22 mouse cellular contexts compared by ENCODE assay signal in the genomic region with DNA sequence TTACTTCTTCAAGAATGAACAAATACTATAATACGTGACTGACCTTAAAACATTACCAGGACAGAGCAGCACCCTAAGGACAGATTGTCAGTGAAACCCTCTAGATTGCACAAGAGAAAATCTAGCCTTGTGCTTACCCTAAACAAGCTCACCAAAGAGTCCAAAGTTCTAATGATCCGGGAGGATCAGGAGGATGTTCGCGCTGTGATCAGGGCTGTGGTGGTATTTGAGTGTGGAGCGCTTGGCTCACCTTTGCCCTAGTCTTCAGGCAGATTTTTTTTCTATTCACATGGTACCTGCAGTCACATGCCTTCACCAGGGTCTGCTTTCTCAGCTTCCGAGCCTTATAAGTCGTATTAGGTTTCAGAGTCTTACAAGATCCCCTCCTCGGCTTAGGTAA.
DNase-seq lines count a peak whose midpoint lies in the region; ATAC-seq and TF ChIP-seq lines count a peak whose summit lies in the region.
"Had no signal": no experiment of that assay in that cellular context is flagged by ENCODE, and none has a peak within 500 bp of the region (broad histone marks: within the 10 kb centered on the region; RNA-seq: fewer than 3 reads in every experiment).

No protein-coding gene starts in this region.

- no peak overlapping the region for H3K9ac ChIP-seq in kidney, embryonic 15.5 days
- no peak overlapping the region for H3K9ac ChIP-seq in intestine, embryonic 15.5 days
- H3K9ac ChIP-seq in liver, embryonic 15.5 days: no peak overlapping the region
- no peak overlapping the region for H3K9ac ChIP-seq in midbrain, embryonic 14.5 days (replicated peaks; ENCODE audit: low read length)
- H3K9ac ChIP-seq: forebrain, embryonic 13.5 days; hindbrain, embryonic 15.5 days; limb, embryonic 13.5 days; lung, embryonic 15.5 days had no signal

- no peak for TF ChIP-seq POLR2A in kidney, adult 2 months (IDR thresholded peaks at IDR 0.05; ENCODE audit: low read depth, low read length)

- peaks cover 6% of the 10 kb centered on the region; the same call in 1 of the 2 replicates for H3K4me1 ChIP-seq in kidney, adult 2 months (ENCODE audit: control insufficient read depth, insufficient read depth, low read length)
- H3K4me1 ChIP-seq in kidney, embryonic 15.5 days: peaks cover 2% of the 10 kb centered on the region
- no peaks in the 10 kb centered on the region for H3K4me1 ChIP-seq in intestine, embryonic 15.5 days (replicated peaks)
- H3K4me1 ChIP-seq in liver, embryonic 15.5 days (replicated peaks): 0 out of 2 replicates have a peak, but pooled peaks cover 2% of the 10 kb centered on the region
- H3K4me1 ChIP-seq in midbrain, embryonic 14.5 days (ENCODE audit: control insufficient read depth, insufficient read depth, low read length): no peaks in the 10 kb centered on the region
- H3K4me1 ChIP-seq: forebrain, embryonic 13.5 days; limb, embryonic 13.5 days had no signal

- H3K27ac ChIP-seq in kidney, adult 2 months (ENCODE audit: insufficient read depth, low read depth, low read length): no peak overlapping the region
- no peak overlapping the region for H3K27ac ChIP-seq in kidney, embryonic 15.5 days
- H3K27ac ChIP-seq in intestine, embryonic 15.5 days: no peak overlapping the region
- H3K27ac ChIP-seq in liver, embryonic 15.5 days (replicated peaks): no peak overlapping the region; the same call in 1 of the 2 replicates
- H3K27ac ChIP-seq in midbrain, embryonic 14.5 days (replicated peaks; ENCODE audit: low read depth, low read length): no peak overlapping the region
- H3K27ac ChIP-seq: forebrain, embryonic 13.5 days; heart, embryonic 10.5 days; hindbrain, embryonic 15.5 days; kidney, postnatal 0 days; limb, embryonic 13.5 days; lung, embryonic 15.5 days had no signal

- H3K4me2 ChIP-seq in kidney, embryonic 15.5 days: no peak overlapping the region
- no peak overlapping the region for H3K4me2 ChIP-seq in intestine, embryonic 15.5 days (replicated peaks)
- H3K4me2 ChIP-seq in liver, embryonic 15.5 days: no peak overlapping the region
- no peak overlapping the region for H3K4me2 ChIP-seq in midbrain, embryonic 14.5 days (ENCODE audit: low read length)
- H3K4me2 ChIP-seq: forebrain, embryonic 13.5 days; hindbrain, embryonic 15.5 days; limb, embryonic 13.5 days; lung, embryonic 15.5 days had no signal

- H3K4me3 ChIP-seq in kidney, adult 2 months (ENCODE audit: insufficient read depth, low read depth, low read length): no peak overlapping the region
- H3K4me3 ChIP-seq in kidney, embryonic 15.5 days (replicated peaks): no peak overlapping the region
- no peak overlapping the region for H3K4me3 ChIP-seq in intestine, embryonic 15.5 days (replicated peaks)
- H3K4me3 ChIP-seq in liver, embryonic 15.5 days (replicated peaks): no peak overlapping the region
- no peak overlapping the region for H3K4me3 ChIP-seq in midbrain, embryonic 14.5 days (replicated peaks; ENCODE audit: low read depth, low read length)
- H3K4me3 ChIP-seq: forebrain, embryonic 13.5 days; heart, embryonic 10.5 days; hindbrain, embryonic 15.5 days; limb, embryonic 13.5 days; lung, embryonic 15.5 days had no signal

- DNase-seq in kidney, adult 2 months: peak; percentile 59
- DNase-seq in kidney, postnatal 25 days: peak; percentile 32 to 71
- no peak for DNase-seq in cerebellum, adult 9-11 months
- DNase-seq in frontal cortex, postnatal 25 days (ENCODE audit: low spot score in 2 of 2): no peak
- no peak for DNase-seq in midbrain, embryonic 14.5 days
- DNase-seq: adrenal gland, postnatal 36 days; cerebellum, adult 11 months; cerebellum, postnatal 36 days; layer of hippocampus, adult 9-11 months; lung, postnatal 4 days; right cerebral cortex, adult 18-20 months; right cerebral cortex, postnatal 4 days; thymus, postnatal 25 days had no signal

- H3K27me3 ChIP-seq in kidney, adult 2 months (replicated peaks; ENCODE audit: control insufficient read depth, insufficient read depth, low read length): no peaks in the 10 kb centered on the region
- H3K27me3 ChIP-seq in kidney, embryonic 15.5 days: no peaks in the 10 kb centered on the region
- H3K27me3 ChIP-seq in intestine, embryonic 15.5 days (replicated peaks): no peaks in the 10 kb centered on the region
- no peaks in the 10 kb centered on the region for H3K27me3 ChIP-seq in liver, embryonic 15.5 days
- H3K27me3 ChIP-seq in midbrain, embryonic 14.5 days (ENCODE audit: control insufficient read depth, insufficient read depth, low read length): no peaks in the 10 kb centered on the region
- H3K27me3 ChIP-seq: hindbrain, embryonic 15.5 days; limb, embryonic 13.5 days; lung, embryonic 15.5 days had no signal

- WGBS in kidney, adult 2 months: 53% methylated on average over 8 of the region's 8 CpGs
- WGBS in kidney, embryonic 15.5 days: 58% methylated on average over 8 of the region's 8 CpGs
- WGBS in intestine, embryonic 15.5 days: 71% methylated on average over 8 of the region's 8 CpGs
- WGBS in liver, embryonic 15.5 days (ENCODE audit: insufficient replicate concordance): 64% methylated on average over 8 of the region's 8 CpGs
- 92% methylated on average over 8 of the region's 8 CpGs for WGBS in midbrain, embryonic 14.5 days

- TF ChIP-seq CTCF in kidney, adult 2 months (conservative IDR thresholded peaks at IDR 0.05; ENCODE audit: insufficient read depth, insufficient read length, low read depth, low read length): no peak

- H3K36me3 ChIP-seq in kidney, adult 2 months (ENCODE audit: control insufficient read depth, insufficient read depth, low read length): no peaks in the 10 kb centered on the region
- no peaks in the 10 kb centered on the region for H3K36me3 ChIP-seq in kidney, embryonic 15.5 days
- no peaks in the 10 kb centered on the region for H3K36me3 ChIP-seq in intestine, embryonic 15.5 days
- H3K36me3 ChIP-seq in liver, embryonic 15.5 days (replicated peaks): no peaks in the 10 kb centered on the region
- H3K36me3 ChIP-seq in midbrain, embryonic 14.5 days (ENCODE audit: control insufficient read depth, insufficient read depth, low read length): no peaks in the 10 kb centered on the region
- H3K36me3 ChIP-seq: heart, embryonic 10.5 days; hindbrain, embryonic 15.5 days; limb, embryonic 13.5 days; lung, embryonic 15.5 days had no signal

- H3K9me3 ChIP-seq in kidney, embryonic 15.5 days (replicated peaks): no peaks in the 10 kb centered on the region
- H3K9me3 ChIP-seq in intestine, embryonic 15.5 days: no peaks in the 10 kb centered on the region
- H3K9me3 ChIP-seq in liver, embryonic 15.5 days (replicated peaks): no peaks in the 10 kb centered on the region
- no peaks in the 10 kb centered on the region for H3K9me3 ChIP-seq in midbrain, embryonic 14.5 days (ENCODE audit: control insufficient read depth, low read length)
- H3K9me3 ChIP-seq: forebrain, embryonic 13.5 days; heart, embryonic 10.5 days; hindbrain, embryonic 15.5 days; limb, embryonic 13.5 days; lung, embryonic 15.5 days had no signal

- no peak for ATAC-seq in kidney, embryonic 15.5 days (replicated peaks; ENCODE audit: low FRiP score)
- peak; percentile 85 for ATAC-seq in intestine, embryonic 15.5 days
- peak; percentile 71 for ATAC-seq in liver, embryonic 15.5 days (ENCODE audit: insufficient read depth)
- no peak for ATAC-seq in midbrain, embryonic 14.5 days (ENCODE audit: low FRiP score, low TSS enrichment)
- ATAC-seq: forebrain, embryonic 13.5 days had no signal

Comparison
In these comparisons a context has a peak if more than half of its experiments do, and no peak if none do; other contexts are left out.
1. DNase-seq: peak in kidney, adult 2 months (single experiment) and kidney, postnatal 25 days (2 of 2); none in cerebellum, adult 9-11 months (single experiment), frontal cortex, postnatal 25 days (0 of 2) and midbrain, embryonic 14.5 days (single experiment).
2. ATAC-seq: peak in intestine, embryonic 15.5 days (single experiment) and liver, embryonic 15.5 days (single experiment); none in kidney, embryonic 15.5 days (single experiment) and midbrain, embryonic 14.5 days (single experiment).